Mouse (Mus musculus) liver, adult 2 months (tissue): ENCODE measurements around the gene Hspb6. TPM values are rescaled to one million over a fixed set of nuclear protein-coding genes. Genes with fewer than 3 reads are reported as not detected.
A peak's percentile ranks its signal among the peaks of the same experiment; 100 is the strongest.

ENCODE experiments used
- DNase-seq: peaks from one replicate; pipeline ENCODE4 v3.0.0-alpha.2; 2011; ENCODE audit warnings: low read depth, low spot score; ENCODE audit errors: extremely low read depth
- H3K27ac ChIP-seq: fragments of 200-500 bp; replicated peaks from 2 replicates; pipeline ENCODE4 v1.5.1; 2012; ENCODE audit warnings: low read depth, mild to moderate bottlenecking, control low read depth, inconsistent platforms, low read length; ENCODE audit not compliant: insufficient read depth
- H3K27me3 ChIP-seq: fragments of 200-500 bp; 2 replicates; pipeline ENCODE4 v1.6.1; 2012; ENCODE audit warnings: mild to moderate bottlenecking, moderate library complexity, low read length, inconsistent platforms; ENCODE audit not compliant: control insufficient read depth, insufficient read depth
- H3K36me3 ChIP-seq: fragments of 200-500 bp; 2 replicates; pipeline ENCODE4 v1.6.1; 2012; ENCODE audit warnings: low read length, inconsistent platforms; ENCODE audit not compliant: control insufficient read depth, insufficient read depth
- H3K4me1 ChIP-seq: fragments of 200-500 bp; 2 replicates; pipeline ENCODE4 v1.6.1; 2011; ENCODE audit warnings: low read length; ENCODE audit not compliant: control insufficient read depth, insufficient read depth
- H3K4me3 ChIP-seq: fragments of 200-500 bp; 2 replicates; pipeline ENCODE4 v1.5.1; 2011; ENCODE audit warnings: low read depth, mild to moderate bottlenecking, control low read depth, low read length, moderate library complexity; ENCODE audit not compliant: insufficient read depth
- H3K79me2 ChIP-seq: fragments of 200-500 bp; 2 replicates; pipeline ENCODE4 v1.6.1; 2012; ENCODE audit warnings: inconsistent platforms, mild to moderate bottlenecking, low read length, moderate library complexity; ENCODE audit not compliant: control insufficient read depth, insufficient read depth
- H3K9ac ChIP-seq: fragments of 200-500 bp; 2 replicates; pipeline ENCODE4 v1.6.1; 2012; ENCODE audit warnings: low read depth, mild to moderate bottlenecking, control low read depth, inconsistent platforms, low read length
- CTCF ChIP-seq: fragments of 200-500 bp; IDR thresholded peaks from 2 replicates; pipeline ENCODE4 v1.5.1; 2011; ENCODE audit warnings: low read depth, low read length, control low read depth
- POLR2A ChIP-seq: fragments of 200-500 bp; IDR thresholded peaks from 2 replicates; pipeline ENCODE4 v1.6.1; 2011; ENCODE audit warnings: low read length, control low read depth; ENCODE audit not compliant: insufficient read depth; ENCODE audit errors: extremely low read depth
- WGBS: fragments of 180-500 bp; shearing (Covaris S2); methylation state at CpG from one replicate; pipeline ENCODE4 v1.1.7; 2018; 5-methylcytosine and 5-hydroxymethylcytosine counted together
- polyA plus RNA-seq: library from polyadenylated mRNA; depleted of rRNA; stranded (reverse); fragments of >200 nt; gene quantifications from 2 replicates; pipeline ENCODE4 v1.2.3, GENCODE M21; 2012
- total RNA-seq: library from RNA; depleted of rRNA; stranded (reverse); fragments of >200 nt; gene quantifications from 2 replicates; pipeline ENCODE4 v1.2.3, GENCODE M21; 2014

The Hspb6 gene
- total and polyA plus RNA-seq, 2 experiments, result 2.5 to 29.2 TPM

- 69% methylated on average over 4 of the region's 4 CpGs for WGBS
- no peak overlapping the region for H3K27ac ChIP-seq
Observed at GRCm38 (mm10) chr7:30594510-30595024, 42.6 kb downstream of the Hspb6 start.

GRCm38 (mm10) chr7:30596093-30596492 lies 44.1 kb downstream of the Hspb6 start:
- no peak for DNase-seq
- Histone ChIP-seq H3K27me3 (no peaks in the 10 kb centered on the region), H3K36me3 (no peaks in the 10 kb centered on the region), H3K4me1 (peaks cover 4% of the 10 kb centered on the region; the same call in 1 of the 2 replicates), H3K27ac (no peak overlapping the region), H3K9ac (no peak overlapping the region), H3K4me3 (no peak overlapping the region), H3K79me2 (no peaks in the 10 kb centered on the region; the same call in 1 of the 2 replicates)
- TF ChIP-seq POLR2A (no peak), CTCF (no peak)
- WGBS, result 81% methylated on average over 5 of the region's 5 CpGs

More at GRCm38 (mm10) chr7:30594510-30595024, 42.6 kb downstream of the Hspb6 start:
- no peaks in the 10 kb centered on the region for H3K36me3 ChIP-seq
- peaks cover 5% of the 10 kb centered on the region; the same call in 1 of the 2 replicates for H3K4me1 ChIP-seq
- no peak for DNase-seq
- no peak overlapping the region for H3K9ac ChIP-seq
- no peak for TF ChIP-seq CTCF
- TF ChIP-seq POLR2A, result no peak
- H3K4me3 ChIP-seq, result no peak overlapping the region
- H3K27me3 ChIP-seq, result no peaks in the 10 kb centered on the region
- H3K79me2 ChIP-seq, result no peaks in the 10 kb centered on the region; the same call in 1 of the 2 replicates

GRCm38 (mm10) chr7:30596811-30597210 lies 44.8 kb downstream of the Hspb6 start:
- 88% methylated on average over 5 of the region's 5 CpGs for WGBS
- no peaks in the 10 kb centered on the region for H3K27me3 ChIP-seq
- no peak overlapping the region for H3K27ac ChIP-seq
- DNase-seq, result no peak
- H3K4me1 ChIP-seq, result peaks cover 4% of the 10 kb centered on the region; the same call in 1 of the 2 replicates
- no peak overlapping the region for H3K9ac ChIP-seq
- TF ChIP-seq POLR2A, result no peak
- no peak for TF ChIP-seq CTCF
- no peak overlapping the region for H3K4me3 ChIP-seq
- H3K36me3 ChIP-seq, result no peaks in the 10 kb centered on the region
- H3K79me2 ChIP-seq, result no peaks in the 10 kb centered on the region

GRCm38 (mm10) chr7:30598786-30599185 lies 46.8 kb downstream of the Hspb6 start, which contains the start of gene Zbtb32:
TSS of gene Zbtb32 (minus strand) at chr7:30598909.
- no peak for DNase-seq
- Histone ChIP-seq H3K4me3 (no peak within 1 kb of the TSS), H3K27ac (no peak within 1 kb of the TSS), H3K9ac (no peak within 1 kb of the TSS), H3K79me2 (no peaks in the 10 kb centered on the region), H3K36me3 (no peaks in the 10 kb centered on the region), H3K4me1 (peaks cover 4% of the 10 kb centered on the region; the same call in 1 of the 2 replicates), H3K27me3 (no peaks in the 10 kb centered on the region)
- WGBS, result 96% methylated on average over 12 of the region's 12 CpGs
- TF ChIP-seq CTCF (no peak), POLR2A (no peak)

- Histone ChIP-seq H3K27ac (no peak overlapping the region), H3K9ac (no peak overlapping the region), H3K36me3 (no peaks in the 10 kb centered on the region), H3K27me3 (no peaks in the 10 kb centered on the region), H3K4me1 (peaks cover 4% of the 10 kb centered on the region; the same call in 1 of the 2 replicates), H3K4me3 (no peak overlapping the region), H3K79me2 (no peaks in the 10 kb centered on the region)
- DNase-seq, result peak; percentile 92
- no peak for TF ChIP-seq CTCF
- WGBS, result under 1% methylated on average over 16 of the region's 16 CpGs
Observed at GRCm38 (mm10) chr7:30599933-30600353, 48.0 kb downstream of the Hspb6 start.

- DNase-seq, result no peak
- Histone ChIP-seq H3K4me3 (no peak overlapping the region), H3K27ac (no peak overlapping the region), H3K9ac (no peak overlapping the region), H3K79me2 (no peaks in the 10 kb centered on the region), H3K36me3 (no peaks in the 10 kb centered on the region), H3K4me1 (peaks cover 4% of the 10 kb centered on the region; the same call in 1 of the 2 replicates), H3K27me3 (no peaks in the 10 kb centered on the region)
- WGBS, result 65% methylated on average over 7 of the region's 7 CpGs
- TF ChIP-seq POLR2A (no peak), CTCF (no peak)
Observed at GRCm38 (mm10) chr7:30600651-30601050, 48.7 kb downstream of the Hspb6 start.
